Mouse (Mus musculus) midbrain, embryonic 16.5 days (tissue): Measurements from ENCODE around the gene Myoc. TPM values are rescaled to one million over a fixed set of nuclear protein-coding genes. Genes with fewer than 3 reads are reported as not detected.

Experiments
- ATAC-seq: fragments of 200-750 bp; cut with Nextera tagmentation; 2 replicates; pipeline ENCODE4 v1.8.0; 2017; ENCODE audit warnings: moderate TSS enrichment
- H3K27ac ChIP-seq: fragments of 300-500 bp; sonication (generic); 2 replicates; pipeline ENCODE4 v1.5.1; 2014; ENCODE audit warnings: mild to moderate bottlenecking, low read length, mixed read lengths
- H3K27me3 ChIP-seq: fragments of 300-500 bp; sonication (generic); 2 replicates; pipeline ENCODE4 v1.6.1; 2014; ENCODE audit warnings: low read depth, low read length, mixed read lengths; ENCODE audit not compliant: control insufficient read depth, insufficient read depth
- H3K36me3 ChIP-seq: fragments of 300-500 bp; sonication (generic); 2 replicates; pipeline ENCODE4 v1.6.1; 2014; ENCODE audit warnings: mild to moderate bottlenecking, low read length, moderate library complexity, mixed read lengths; ENCODE audit not compliant: control insufficient read depth, insufficient read depth
- H3K4me1 ChIP-seq: fragments of 300-500 bp; sonication (generic); 2 replicates; pipeline ENCODE4 v1.6.1; 2014; ENCODE audit warnings: mild to moderate bottlenecking, low read length, mixed read lengths; ENCODE audit not compliant: control insufficient read depth, insufficient read depth
- H3K4me2 ChIP-seq: fragments of 300-500 bp; sonication (generic); 2 replicates; pipeline ENCODE4 v1.6.1; 2014; ENCODE audit warnings: mild to moderate bottlenecking, low read length, mixed read lengths
- H3K4me3 ChIP-seq: fragments of 300-500 bp; sonication (generic); 2 replicates; pipeline ENCODE4 v1.5.1; 2014; ENCODE audit warnings: low read depth, mild to moderate bottlenecking, low read length, moderate library complexity, mixed read lengths
- H3K9ac ChIP-seq: fragments of 300-500 bp; sonication (generic); 2 replicates; pipeline ENCODE4 v1.6.1; 2014; ENCODE audit warnings: low read depth, low read length, mixed read lengths
- H3K9me3 ChIP-seq: fragments of 300-500 bp; sonication (generic); replicated peaks from 2 replicates; pipeline ENCODE4 v1.6.1; 2014; ENCODE audit warnings: mild to moderate bottlenecking, low read length, mixed read lengths; ENCODE audit not compliant: control insufficient read depth, poor library complexity, severe bottlenecking
- WGBS: fragments of 180-500 bp; shearing (Covaris S2); extraction: QIAGEN DNeasy Blood & Tissue Kit; methylation state at CpG from one replicate; pipeline ENCODE4 v1.1.7; 2014; 5-methylcytosine and 5-hydroxymethylcytosine counted together
- microRNA-seq: library from miRNA; unstranded; fragments of <30 nt; microRNA quantifications from one replicate; pipeline ENCODE4, GENCODE M21; 2017
- polyA plus RNA-seq: library from polyadenylated mRNA; unstranded; fragments of >200 nt; fragmentation: Nextera tagmentation; extraction: Ambion mirVana; gene quantifications from 2 replicates; pipeline ENCODE4 v1.2.1, GENCODE M21; 2015

Gene Myoc
- polyA plus RNA-seq, 1 experiment from 2014 or later = not detected

- WGBS = 1% methylated on average over 11 of the region's 11 CpGs
- H3K27me3 ChIP-seq = no peaks in the 10 kb centered on the region
Observed at GRCm38 (mm10) chr1:162665486-162666174, 26.7 kb downstream of the Myoc start.

DNA sequence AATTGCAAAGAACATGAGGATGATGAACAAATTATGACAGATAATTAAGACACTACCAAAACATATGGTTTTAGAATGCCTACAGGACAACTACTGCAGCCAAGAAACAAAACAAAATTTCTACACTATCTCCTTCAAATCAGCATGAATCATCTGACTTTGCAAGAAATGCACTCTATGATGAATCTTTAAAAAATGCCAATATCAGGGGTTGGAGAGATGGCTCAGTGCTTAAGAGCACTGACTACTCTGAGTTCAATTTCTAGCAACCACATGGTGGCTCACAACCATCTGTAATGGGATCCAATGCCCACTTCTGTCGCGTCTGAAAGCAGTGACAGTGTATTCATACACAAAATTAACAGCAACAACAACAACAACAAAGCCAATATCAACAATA lies 54.8 kb downstream of the Myoc start:
- Histone ChIP-seq H3K27ac (no peak overlapping the region), H3K9ac (no peak overlapping the region), H3K4me1 (no peaks in the 10 kb centered on the region), H3K36me3 (peaks cover 36% of the 10 kb centered on the region), H3K9me3 (no peaks in the 10 kb centered on the region), H3K4me3 (no peak overlapping the region), H3K27me3 (no peaks in the 10 kb centered on the region), H3K4me2 (no peak overlapping the region)
- no peak for ATAC-seq
- 95% methylated on average over 2 of the region's 2 CpGs for WGBS

More at GRCm38 (mm10) chr1:162665486-162666174, 26.7 kb downstream of the Myoc start:
- Histone ChIP-seq H3K4me1 (peaks cover 4% of the 10 kb centered on the region; the same call in 1 of the 2 replicates), H3K9ac (peak overlapping the region; percentile 50), H3K4me2 (peak overlapping the region; percentile 59), H3K36me3 (peaks cover 5% of the 10 kb centered on the region; the same call in 1 of the 2 replicates), H3K9me3 (no peaks in the 10 kb centered on the region), H3K27ac (no peak overlapping the region), H3K4me3 (peak overlapping the region; percentile 26)
- ATAC-seq = peak; percentile 84

DNA sequence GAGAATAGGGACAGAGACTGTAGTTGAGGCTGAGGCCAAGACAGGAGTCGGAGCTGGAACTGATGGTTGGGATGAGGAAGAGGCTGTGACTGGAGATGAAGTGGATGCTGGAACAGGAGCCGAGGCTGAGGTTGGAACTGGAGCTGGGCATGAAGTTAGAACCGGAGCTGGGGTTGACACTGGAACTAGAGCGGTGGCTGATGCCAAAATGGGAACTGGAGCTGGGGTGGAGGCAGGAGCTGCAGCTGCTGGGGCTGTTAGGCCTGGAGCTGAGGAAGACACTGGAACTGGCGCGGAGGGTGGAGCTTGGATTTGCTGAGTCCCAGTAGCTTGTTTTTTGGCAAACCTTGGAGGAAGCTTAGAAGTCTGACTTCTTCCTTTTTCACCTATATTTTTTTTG lies 58.9 kb downstream of the Myoc start:
- no peak overlapping the region for H3K4me3 ChIP-seq
- H3K4me2 ChIP-seq = no peak overlapping the region
- H3K9me3 ChIP-seq = no peaks in the 10 kb centered on the region
- H3K27me3 ChIP-seq = no peaks in the 10 kb centered on the region
- H3K4me1 ChIP-seq = no peaks in the 10 kb centered on the region
- WGBS = 96% methylated on average over 6 of the region's 6 CpGs
- no peak overlapping the region for H3K27ac ChIP-seq
- peaks cover 33% of the 10 kb centered on the region for H3K36me3 ChIP-seq
- ATAC-seq = no peak
- no peak overlapping the region for H3K9ac ChIP-seq

Small RNA genes within 50 kb of the gene (microRNA-seq; reads per million reads assigned to microRNA genes)
- not detected for gene Gm27616

Other genes starting within 250 kb of the Myoc start
- 66.2 and 69.4 TPM in 2 replicates for gene Dnm3, start 161.1 kb upstream of the Myoc start, polyA plus RNA-seq
- 18.0 and 20.1 TPM in 2 replicates for gene Mettl13, start 90.6 kb upstream of the Myoc start, polyA plus RNA-seq
- 87.6 and 88.8 TPM in 2 replicates for gene Vamp4, start 68.6 kb upstream of the Myoc start, polyA plus RNA-seq
- not detected in 2 replicates for gene Myocos, start 19.1 kb downstream of the Myoc start, polyA plus RNA-seq
- gene Prrc2c, start 101.4 kb downstream of the Myoc start, polyA plus RNA-seq = 121 and 150 TPM in 2 replicates
- gene Fmo4, start 174.8 kb downstream of the Myoc start, polyA plus RNA-seq = 0.38 and 0.81 TPM in 2 replicates
- 23.0 and 32.3 TPM in 2 replicates for gene Fmo1, start 227.5 kb downstream of the Myoc start, polyA plus RNA-seq